Mouse (Mus musculus) large intestine, adult 2 months (tissue): ENCODE measurements around the gene Polrmt. TPM values are rescaled to one million over a fixed set of nuclear protein-coding genes. Genes with fewer than 3 reads are reported as not detected.

Source experiments
- DNase-seq: peaks from one replicate; pipeline ENCODE4 v3.0.0-alpha.2; 2012; ENCODE audit warnings: low read depth, low spot score
- WGBS: fragments of 180-500 bp; shearing (Covaris S2); methylation state at CpG from one replicate; pipeline ENCODE4 v1.1.7; 2018; 5-methylcytosine and 5-hydroxymethylcytosine counted together
- polyA plus RNA-seq: library from polyadenylated mRNA; depleted of rRNA; stranded (reverse); fragments of >200 nt; gene quantifications from 2 replicates; pipeline ENCODE4 v1.2.3, GENCODE M21; 2012; rRNA removed

The Polrmt gene
- polyA plus RNA-seq, 1 experiment = 57.5 TPM

- peak; percentile 83 for DNase-seq
- 17% methylated on average over 9 of the region's 9 CpGs for WGBS
Measured at GRCm38 (mm10) chr10:79696129-79696651, 50.2 kb downstream of the Polrmt start.

GRCm38 (mm10) chr10:79695231-79696128 lies 50.9 kb downstream of the Polrmt start:
- no peak for DNase-seq
- WGBS = 22% methylated on average over 13 of the region's 13 CpGs

DNA sequence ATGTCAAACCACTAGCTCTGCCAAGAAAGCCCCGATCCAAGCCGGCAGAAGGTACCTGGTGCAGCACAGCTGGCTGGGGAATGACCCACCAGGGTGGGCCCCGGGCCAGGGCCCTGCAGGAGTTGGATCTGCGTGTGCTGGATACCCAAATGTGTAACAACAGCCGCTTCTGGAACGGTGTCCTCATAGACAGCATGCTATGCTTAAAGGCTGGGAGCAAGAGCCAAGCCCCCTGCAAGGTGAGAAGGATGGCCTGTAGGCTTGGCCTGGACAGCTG lies 52.1 kb downstream of the Polrmt start:
- WGBS = 85% methylated on average over 6 of the region's 6 CpGs
- DNase-seq = no peak

GRCm38 (mm10) chr10:79693580-79694378 lies 52.6 kb downstream of the Polrmt start:
- 73% methylated on average over 12 of the region's 12 CpGs for WGBS

GRCm38 (mm10) chr10:79691986-79692548 lies 54.3 kb downstream of the Polrmt start:
- no peak for DNase-seq
- 100% methylated on average over 2 of the region's 2 CpGs for WGBS

More at GRCm38 (mm10) chr10:79693580-79694378, 52.6 kb downstream of the Polrmt start:
- DNase-seq = no peak

DNA sequence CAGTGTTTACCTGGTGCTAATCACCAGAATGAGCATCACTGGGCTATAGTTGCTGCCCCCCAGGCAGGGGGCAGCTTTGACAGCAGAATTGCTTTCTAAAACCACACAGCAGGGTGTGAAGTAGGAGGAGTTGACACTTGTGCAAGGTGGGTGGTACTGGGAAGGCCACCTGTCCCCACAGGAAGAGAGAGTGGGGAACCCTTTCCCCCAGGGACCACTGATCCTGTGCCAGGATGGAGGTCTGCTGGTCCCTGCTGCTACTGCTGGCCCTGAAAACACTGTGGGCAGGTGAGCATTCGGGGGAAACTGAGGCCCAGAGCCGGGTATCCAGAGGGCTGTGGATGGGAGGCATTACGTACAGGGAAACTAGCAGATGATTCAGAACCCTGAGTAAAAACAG lies 57.2 kb downstream of the Polrmt start:
- WGBS = 90% methylated on average over 3 of the region's 3 CpGs
- DNase-seq = no peak

DNA sequence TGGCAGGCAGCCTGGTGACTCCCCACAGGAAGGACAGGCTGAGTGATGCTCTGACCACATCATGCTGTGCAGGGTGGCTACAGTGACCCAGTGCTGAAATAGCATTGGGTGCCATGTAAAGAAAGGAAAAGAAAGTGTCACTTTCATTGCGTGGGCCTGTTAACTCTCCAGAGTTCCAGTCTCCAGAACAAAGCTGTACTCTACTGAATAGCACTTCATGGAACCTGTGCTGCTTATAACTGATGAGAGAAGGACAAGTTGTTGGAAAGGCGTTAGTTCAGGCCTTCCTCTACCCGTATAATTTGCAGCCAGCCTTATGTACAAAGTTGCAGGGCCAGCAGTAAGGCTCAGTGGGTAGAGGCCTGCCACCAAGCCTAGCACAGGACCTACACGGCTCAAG lies 57.7 kb downstream of the Polrmt start, which contains the start of gene Gzmm:
Gzmm (plus strand) TSS at position 301 of the 400 bp plus-strand sequence.
- WGBS = 71% methylated on average over 4 of the region's 4 CpGs
- DNase-seq = no peak

DNA sequence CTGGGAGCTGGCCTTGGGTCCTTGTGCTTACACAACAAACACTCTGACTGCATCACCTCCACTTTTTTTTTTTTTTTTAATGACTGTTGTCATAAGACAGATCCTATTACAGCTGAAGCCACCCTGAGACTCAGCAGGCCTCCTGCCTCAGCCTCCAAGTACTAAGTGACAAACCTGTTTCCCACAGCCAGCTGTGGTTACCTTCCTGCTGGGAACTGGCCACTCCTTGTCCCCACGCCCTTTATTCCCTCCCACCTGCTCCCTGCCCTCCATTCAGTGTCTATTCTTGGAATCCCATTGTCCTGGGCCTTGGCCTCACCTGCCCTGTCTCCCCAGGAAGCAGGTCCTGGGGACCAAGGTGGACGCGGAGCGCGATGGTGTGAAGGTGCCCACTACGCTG lies 58.9 kb downstream of the Polrmt start:
- no peak for DNase-seq
- WGBS = 87% methylated on average over 6 of the region's 6 CpGs

- WGBS = 91% methylated on average over 1 of the region's 1 CpGs
- no peak for DNase-seq
Measured at GRCm38 (mm10) chr10:79686691-79687090, 59.7 kb downstream of the Polrmt start.

GRCm38 (mm10) chr10:79686219-79686618 lies 60.2 kb downstream of the Polrmt start:
- DNase-seq = no peak
- WGBS = 92% methylated on average over 2 of the region's 2 CpGs

Other genes starting within 250 kb of the Polrmt start
- gene Plpp2, start 212.8 kb downstream of the Polrmt start, polyA plus RNA-seq = 288 and 296 TPM in 2 replicates
- 66.3 and 88.2 TPM in 2 replicates for gene Mier2, start 191.4 kb downstream of the Polrmt start, polyA plus RNA-seq
- gene Theg, start 159.2 kb downstream of the Polrmt start, polyA plus RNA-seq = not detected in 2 replicates
- gene C2cd4c, start 132.6 kb downstream of the Polrmt start, polyA plus RNA-seq = 0.66 and 0.68 TPM in 2 replicates
- gene Shc2, start 108.7 kb downstream of the Polrmt start, polyA plus RNA-seq = 1.4 and 1.9 TPM in 2 replicates
- gene Odf3l2, start 100.8 kb downstream of the Polrmt start, polyA plus RNA-seq = 0.06 TPM in 1 of 2 replicates, not detected in the other
- 13.9 and 17.1 TPM in 2 replicates for gene Madcam1, start 82.0 kb downstream of the Polrmt start, polyA plus RNA-seq
- 43.3 and 49.2 TPM in 2 replicates for gene Tpgs1, start 77.2 kb downstream of the Polrmt start, polyA plus RNA-seq
- gene Cdc34, start 64.4 kb downstream of the Polrmt start, polyA plus RNA-seq = 178 and 188 TPM in 2 replicates
- 0.73 and 0.88 TPM in 2 replicates for gene Gzmm, start 57.6 kb downstream of the Polrmt start, polyA plus RNA-seq
- gene Bsg, start 42.1 kb downstream of the Polrmt start, polyA plus RNA-seq = 808 and 1,022 TPM in 2 replicates
- 4.0 and 5.2 TPM in 2 replicates for gene Hcn2, start 29.9 kb downstream of the Polrmt start, polyA plus RNA-seq
- not detected in 2 replicates for gene Fgf22, start 8.5 kb upstream of the Polrmt start, polyA plus RNA-seq
- gene Rnf126, start 20.4 kb upstream of the Polrmt start, polyA plus RNA-seq = 119 and 129 TPM in 2 replicates
- 12.9 and 13.6 TPM in 2 replicates for gene Fstl3, start 30.7 kb upstream of the Polrmt start, polyA plus RNA-seq
- 0.29 and 0.48 TPM in 2 replicates for gene Prss57, start 44.4 kb upstream of the Polrmt start, polyA plus RNA-seq
- 15.4 and 17.6 TPM in 2 replicates for gene Palm, start 47.0 kb upstream of the Polrmt start, polyA plus RNA-seq
- 299 and 402 TPM in 2 replicates for gene Misp, start 74.4 kb upstream of the Polrmt start, polyA plus RNA-seq
- gene Ptbp1, start 107.8 kb upstream of the Polrmt start, polyA plus RNA-seq = 255 and 340 TPM in 2 replicates
- 1.6 and 1.8 TPM in 2 replicates for gene Prtn3, start 127.9 kb upstream of the Polrmt start, polyA plus RNA-seq
- gene Plppr3, start 128.1 kb upstream of the Polrmt start, polyA plus RNA-seq = 3.4 and 4.6 TPM in 2 replicates
- not detected in 2 replicates for gene Elane, start 139.7 kb upstream of the Polrmt start, polyA plus RNA-seq
- gene Cfd, start 144.3 kb upstream of the Polrmt start, polyA plus RNA-seq = 166 and 209 TPM in 2 replicates
- 28.6 and 36.5 TPM in 2 replicates for gene Med16, start 162.3 kb upstream of the Polrmt start, polyA plus RNA-seq
- not detected in 2 replicates for gene Gm26602, start 164.3 kb upstream of the Polrmt start, polyA plus RNA-seq
- 1.9 and 3.0 TPM in 2 replicates for gene Kiss1r, start 170.4 kb upstream of the Polrmt start, polyA plus RNA-seq
- gene R3hdm4, start 174.6 kb upstream of the Polrmt start, polyA plus RNA-seq = 92.4 and 94.6 TPM in 2 replicates
- gene Arid3a, start 180.5 kb upstream of the Polrmt start, polyA plus RNA-seq = 3.6 and 9.1 TPM in 2 replicates
- 29.6 and 40.8 TPM in 2 replicates for gene Wdr18, start 213.6 kb upstream of the Polrmt start, polyA plus RNA-seq
- gene Grin3b, start 224.1 kb upstream of the Polrmt start, polyA plus RNA-seq = not detected in 2 replicates
- 194 and 223 TPM in 2 replicates for gene Tmem259, start 237.7 kb upstream of the Polrmt start, polyA plus RNA-seq
- 49.1 and 56.1 TPM in 2 replicates for gene Cnn2, start 242.0 kb upstream of the Polrmt start, polyA plus RNA-seq
- 17.3 and 24.5 TPM in 2 replicates for gene Abca7, start 249.9 kb upstream of the Polrmt start, polyA plus RNA-seq